Mouse (Mus musculus) MEL (cell line): ENCODE measurements around the gene Map7.

Source experiments
- CHD1 ChIP-seq: IDR thresholded peaks from 2 replicates; pipeline ENCODE4 v1.6.1; 2012; ENCODE audit warnings: low read depth, mild to moderate bottlenecking, inconsistent platforms, low read length, improper control_type of control experiment
- CTCF ChIP-seq, 3 experiments: IDR thresholded peaks in 2 of 3; conservative IDR thresholded peaks in 1 of 3; 2 replicates each; pipeline ENCODE4 v1.5.1; 2011 to 2012; ENCODE audit warnings: low read length in 3 of 3, low read depth in 2 of 3, mild to moderate bottlenecking in 2 of 3, improper control_type of control experiment in 1 of 3, inconsistent platforms in 1 of 3, mixed read lengths in 1 of 3, moderate library complexity in 1 of 3; ENCODE audit not compliant: control insufficient read depth in 1 of 3, insufficient read depth in 1 of 3, poor library complexity in 1 of 3, severe bottlenecking in 1 of 3
- ETS1 ChIP-seq: IDR thresholded peaks from 2 replicates; pipeline ENCODE4 v1.6.1; 2012; ENCODE audit warnings: low read depth, mild to moderate bottlenecking, inconsistent platforms, low read length, improper control_type of control experiment, moderate library complexity
- MXI1 ChIP-seq: IDR thresholded peaks from 2 replicates; pipeline ENCODE4 v1.6.1; 2011; ENCODE audit warnings: mild to moderate bottlenecking, low read depth, low read length, improper control_type of control experiment
- POLR2A ChIP-seq, 2 experiments: IDR thresholded peaks; 2 replicates each; pipeline ENCODE4 v1.6.1; 2011 to 2012; ENCODE audit warnings: low read length in 2 of 2, mild to moderate bottlenecking in 2 of 2, control low read depth in 1 of 2, improper control_type of control experiment in 1 of 2, low read depth in 1 of 2, moderate library complexity in 1 of 2; ENCODE audit not compliant: control insufficient read depth in 1 of 2, insufficient read depth in 1 of 2, poor library complexity in 1 of 2
- UBTF ChIP-seq: IDR thresholded peaks from 2 replicates; pipeline ENCODE4 v1.6.1; 2012; ENCODE audit warnings: low read depth, mild to moderate bottlenecking, inconsistent platforms, low read length, improper control_type of control experiment, moderate library complexity, borderline replicate concordance; ENCODE audit not compliant: insufficient read depth
- ZC3H11A ChIP-seq: IDR thresholded peaks from 2 replicates; pipeline ENCODE4 v1.6.1; 2012; ENCODE audit warnings: low read depth, mild to moderate bottlenecking, inconsistent platforms, low read length, improper control_type of control experiment

DNA sequence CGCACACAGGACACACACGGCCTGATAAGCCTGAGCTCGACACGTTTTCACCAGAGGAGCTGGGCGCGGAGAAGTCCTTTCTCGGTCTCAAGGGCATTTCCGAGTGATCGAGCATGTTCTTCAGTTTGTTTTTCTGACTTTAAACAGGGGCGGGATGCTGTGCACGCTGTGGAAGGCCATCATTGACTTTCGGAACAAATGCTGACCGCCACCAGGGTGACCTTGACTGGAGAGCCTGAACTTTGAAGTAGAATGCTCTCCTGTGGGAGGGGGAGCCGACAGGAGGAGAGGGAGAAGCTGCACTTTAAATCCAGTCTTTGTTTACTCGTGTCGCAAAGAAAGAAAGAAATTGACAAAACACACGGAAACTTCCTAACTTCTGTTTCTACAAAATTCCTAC, 6.9 kb upstream of the Map7 start:
- TF ChIP-seq CTCF (IDR thresholded peaks at IDR 0.05 in 2 of 3, conservative IDR thresholded peaks at IDR 0.05 in 1 of 3; ENCODE audit: control insufficient read depth in 1 of 3, insufficient read depth in 1 of 3, low read depth in 2 of 3, low read length in 3 of 3, poor library complexity in 1 of 3, severe bottlenecking in 1 of 3) = no peak
- TF ChIP-seq UBTF = no peak
- no peak for TF ChIP-seq POLR2A (IDR thresholded peaks at IDR 0.05; ENCODE audit: control insufficient read depth in 1 of 2, insufficient read depth in 1 of 2, low read depth in 1 of 2, low read length in 2 of 2, poor library complexity in 1 of 2)
- no peak for TF ChIP-seq MXI1
- no peak for TF ChIP-seq ZC3H11A
- TF ChIP-seq ETS1 = no peak
- TF ChIP-seq CHD1 = no peak
